Mouse (Mus musculus): ENCODE measurements at regions not wholly inside any gene's neighbourhood (a gene's known extent, or its start where the extent isn't known, plus 50 kb on each side); places are given as distances from the start of the nearest gene placed in this dataset.

DNA sequence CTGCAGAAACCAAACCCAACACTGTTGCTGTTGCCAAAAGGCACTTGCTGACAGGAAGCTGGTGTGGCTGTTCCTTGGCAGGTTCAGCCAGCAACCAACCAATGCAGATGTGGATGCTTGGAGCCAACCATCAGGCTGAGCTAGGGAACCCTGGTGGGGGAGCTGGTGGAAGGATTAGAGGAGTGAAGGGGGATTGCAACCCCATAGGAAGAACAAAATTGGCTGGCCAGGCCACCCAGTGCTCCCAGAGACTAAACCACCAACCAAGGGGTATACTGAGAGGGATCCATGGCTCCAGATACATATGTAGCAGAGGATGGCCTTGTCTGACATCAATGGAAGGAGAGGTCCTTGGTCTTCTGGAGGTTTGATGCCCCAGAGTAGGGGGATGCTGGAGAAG is 218.5 kb downstream of the Rchy1 start:
- Histone ChIP-seq H3K9ac (no peak overlapping the region), H3K9me3 (no peaks in the 10 kb centered on the region), H3K27ac (no peak overlapping the region), H3K27me3 (no peaks in the 10 kb centered on the region), H3K36me3 (no peaks in the 10 kb centered on the region), H3K4me2 (replicated peaks) (no peak overlapping the region), H3K4me1 (0 out of 2 replicates have a peak, but pooled peaks cover 9% of the 10 kb centered on the region), H3K4me3 (no peak overlapping the region)
- no peak for ATAC-seq (ENCODE audit: insufficient number of reproducible peaks, insufficient read depth, low FRiP score, low TSS enrichment)

- H3K4me2 ChIP-seq (replicated peaks) = no peak overlapping the region
- no peak for ATAC-seq (ENCODE audit: insufficient number of reproducible peaks, insufficient read depth, low FRiP score, low TSS enrichment)
- no peaks in the 10 kb centered on the region for H3K9me3 ChIP-seq
- H3K27me3 ChIP-seq = no peaks in the 10 kb centered on the region
- no peak overlapping the region for H3K9ac ChIP-seq
- peak overlapping the region; percentile 57 for H3K27ac ChIP-seq
- H3K4me3 ChIP-seq = no peak overlapping the region
- H3K4me1 ChIP-seq = 0 out of 2 replicates have a peak, but pooled peaks cover 6% of the 10 kb centered on the region
- 13% methylated on average over 4 of the region's 4 CpGs for WGBS
- no peaks in the 10 kb centered on the region for H3K36me3 ChIP-seq
Observed at GRCm38 (mm10) chr5:91740159-91740537, 222.7 kb downstream of the Rchy1 start.

DNA sequence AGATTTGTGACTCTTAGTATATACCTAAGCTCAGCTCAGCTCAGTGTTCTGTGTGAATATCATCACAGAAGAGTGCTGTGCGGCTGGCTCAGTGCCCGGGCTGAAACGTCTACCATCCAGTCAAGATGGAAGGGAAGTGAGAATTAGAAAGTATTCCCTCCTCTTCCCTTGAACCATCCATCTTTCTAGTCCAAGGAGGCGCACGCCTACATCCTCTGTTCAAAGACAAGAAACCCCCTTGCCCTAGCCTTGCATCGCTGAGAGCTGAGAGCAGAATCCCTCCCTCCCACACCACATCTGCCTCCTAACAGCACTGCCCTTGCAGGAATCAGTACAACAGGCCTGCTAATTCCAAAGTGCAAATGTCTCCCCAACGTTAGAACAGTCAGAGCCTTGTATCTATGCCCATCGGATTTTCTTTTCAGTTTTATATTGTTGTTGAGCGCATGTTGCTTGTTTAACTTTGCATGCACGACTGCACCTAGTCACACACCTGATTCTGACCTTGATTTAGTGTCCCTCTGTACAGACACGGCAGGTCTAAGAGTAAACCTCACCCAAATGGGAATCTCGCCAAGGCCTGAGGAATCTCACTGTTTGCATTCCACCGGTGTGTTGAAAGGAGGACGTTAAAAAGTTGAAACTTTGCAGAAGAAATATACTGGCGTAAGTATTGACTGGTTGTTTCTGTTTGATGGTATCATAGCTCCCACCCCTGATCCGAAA is 222.2 kb downstream of the Parm1 start:
- H3K27ac ChIP-seq = peak overlapping the region; percentile 57

GRCm38 (mm10) chr5:91732002-91732401 is 214.6 kb downstream of the Parm1 start:
- Histone ChIP-seq H3K4me3 (no peak overlapping the region), H3K36me3 (no peaks in the 10 kb centered on the region), H3K27ac (no peak overlapping the region), H3K4me1 (no peaks in the 10 kb centered on the region), H3K4me2 (replicated peaks) (no peak overlapping the region), H3K27me3 (no peaks in the 10 kb centered on the region), H3K9me3 (no peaks in the 10 kb centered on the region), H3K9ac (no peak overlapping the region)
- no peak for ATAC-seq (ENCODE audit: insufficient number of reproducible peaks, insufficient read depth, low FRiP score, low TSS enrichment)
- WGBS = 83% methylated on average over 5 of the region's 5 CpGs

More for the DNA sequence above, 222.2 kb downstream of the Parm1 start:
- WGBS = 51% methylated on average over 16 of the region's 16 CpGs
- Histone ChIP-seq H3K9me3 (no peaks in the 10 kb centered on the region), H3K4me3 (no peak overlapping the region), H3K27me3 (no peaks in the 10 kb centered on the region), H3K4me2 (replicated peaks) (no peak overlapping the region), H3K4me1 (0 out of 2 replicates have a peak, but pooled peaks cover 6% of the 10 kb centered on the region), H3K9ac (no peak overlapping the region), H3K36me3 (no peaks in the 10 kb centered on the region)
- no peak for ATAC-seq (ENCODE audit: insufficient number of reproducible peaks, insufficient read depth, low FRiP score, low TSS enrichment)

- Histone ChIP-seq H3K4me1 (no peaks in the 10 kb centered on the region), H3K27ac (no peak overlapping the region), H3K4me3 (no peak overlapping the region), H3K9me3 (no peaks in the 10 kb centered on the region), H3K9ac (no peak overlapping the region), H3K27me3 (no peaks in the 10 kb centered on the region), H3K4me2 (replicated peaks) (no peak overlapping the region), H3K36me3 (no peaks in the 10 kb centered on the region)
- 81% methylated on average over 5 of the region's 5 CpGs for WGBS
- no peak for ATAC-seq (ENCODE audit: insufficient number of reproducible peaks, insufficient read depth, low FRiP score, low TSS enrichment)
Observed at GRCm38 (mm10) chr5:91731155-91731554, 213.7 kb downstream of the Parm1 start.

GRCm38 (mm10) chr5:91729868-91730267 is 212.5 kb downstream of the Parm1 start:
- Histone ChIP-seq H3K4me1 (no peaks in the 10 kb centered on the region), H3K4me3 (no peak overlapping the region), H3K27me3 (no peaks in the 10 kb centered on the region), H3K27ac (no peak overlapping the region), H3K9me3 (no peaks in the 10 kb centered on the region), H3K9ac (no peak overlapping the region), H3K36me3 (no peaks in the 10 kb centered on the region), H3K4me2 (replicated peaks) (no peak overlapping the region)
- ATAC-seq (ENCODE audit: insufficient number of reproducible peaks, insufficient read depth, low FRiP score, low TSS enrichment) = 0 out of 2 replicates have a peak, but pooled peaks have one; percentile 64
- 45% methylated on average over 3 of the region's 3 CpGs for WGBS

GRCm38 (mm10) chr5:91729415-91729814 is 212.0 kb downstream of the Parm1 start:
- H3K9ac ChIP-seq = no peak overlapping the region
- ATAC-seq (ENCODE audit: insufficient number of reproducible peaks, insufficient read depth, low FRiP score, low TSS enrichment) = no peak
- H3K27me3 ChIP-seq = no peaks in the 10 kb centered on the region
- H3K4me3 ChIP-seq = no peak overlapping the region
- no peaks in the 10 kb centered on the region for H3K9me3 ChIP-seq
- no peak overlapping the region for H3K27ac ChIP-seq
- H3K36me3 ChIP-seq = no peaks in the 10 kb centered on the region
- H3K4me2 ChIP-seq (replicated peaks) = no peak overlapping the region
- 51% methylated on average over 4 of the region's 4 CpGs for WGBS
- H3K4me1 ChIP-seq = no peaks in the 10 kb centered on the region

GRCm38 (mm10) chr5:91727448-91727847 is 210.0 kb downstream of the Parm1 start:
- no peak overlapping the region for H3K4me3 ChIP-seq

DNA sequence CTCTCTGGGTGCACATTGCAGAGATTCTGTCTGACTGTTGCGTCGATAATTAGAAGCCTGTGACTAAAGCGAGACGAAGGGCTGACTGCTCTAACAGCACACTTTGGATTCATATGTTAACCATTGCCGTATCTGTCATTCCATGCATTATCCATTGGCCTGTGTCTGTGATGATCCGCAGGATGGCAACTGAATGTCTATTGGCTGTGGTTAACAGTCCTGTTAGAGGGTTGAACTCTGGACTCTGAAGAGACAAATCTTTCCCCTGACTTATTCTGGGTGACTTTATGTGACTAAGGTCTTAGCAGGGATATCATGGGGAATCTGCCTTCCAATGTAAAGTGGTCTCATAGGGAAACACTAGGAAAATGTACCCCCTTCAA is 208.7 kb downstream of the Parm1 start:
- Histone ChIP-seq H3K9me3 (no peaks in the 10 kb centered on the region), H3K4me1 (peaks cover 12% of the 10 kb centered on the region), H3K27ac (no peak overlapping the region), H3K9ac (no peak overlapping the region), H3K27me3 (no peaks in the 10 kb centered on the region), H3K4me3 (no peak overlapping the region), H3K36me3 (no peaks in the 10 kb centered on the region), H3K4me2 (replicated peaks) (no peak overlapping the region)
- 66% methylated on average over 6 of the region's 6 CpGs for WGBS
- no peak for ATAC-seq (ENCODE audit: insufficient number of reproducible peaks, insufficient read depth, low FRiP score, low TSS enrichment)

More at GRCm38 (mm10) chr5:91727448-91727847, 210.0 kb downstream of the Parm1 start:
- Histone ChIP-seq H3K9me3 (no peaks in the 10 kb centered on the region), H3K36me3 (no peaks in the 10 kb centered on the region), H3K27ac (no peak overlapping the region), H3K9ac (no peak overlapping the region), H3K4me1 (peaks cover 8% of the 10 kb centered on the region), H3K4me2 (replicated peaks) (no peak overlapping the region), H3K27me3 (no peaks in the 10 kb centered on the region)
- no peak for ATAC-seq (ENCODE audit: insufficient number of reproducible peaks, insufficient read depth, low FRiP score, low TSS enrichment)
- WGBS = 57% methylated on average over 2 of the region's 2 CpGs

GRCm38 (mm10) chr5:91725380-91726117 is 208.1 kb downstream of the Parm1 start:
- Histone ChIP-seq H3K4me3 (no peak overlapping the region), H3K36me3 (no peaks in the 10 kb centered on the region), H3K4me1 (peaks cover 12% of the 10 kb centered on the region), H3K27me3 (no peaks in the 10 kb centered on the region), H3K4me2 (replicated peaks) (no peak overlapping the region), H3K9me3 (no peaks in the 10 kb centered on the region), H3K9ac (no peak overlapping the region), H3K27ac (no peak overlapping the region)
- WGBS = 58% methylated on average over 4 of the region's 4 CpGs
- no peak for ATAC-seq (ENCODE audit: insufficient number of reproducible peaks, insufficient read depth, low FRiP score, low TSS enrichment)

GRCm38 (mm10) chr5:91724881-91725280 is 207.5 kb downstream of the Parm1 start:
- no peak for ATAC-seq (ENCODE audit: insufficient number of reproducible peaks, insufficient read depth, low FRiP score, low TSS enrichment)
- Histone ChIP-seq H3K9ac (no peak overlapping the region), H3K27me3 (no peaks in the 10 kb centered on the region), H3K4me1 (peaks cover 12% of the 10 kb centered on the region), H3K4me3 (no peak overlapping the region), H3K4me2 (replicated peaks) (no peak overlapping the region), H3K27ac (no peak overlapping the region), H3K36me3 (no peaks in the 10 kb centered on the region), H3K9me3 (no peaks in the 10 kb centered on the region)
- WGBS = 93% methylated on average over 1 of the region's 1 CpGs

- peaks cover 12% of the 10 kb centered on the region for H3K4me1 ChIP-seq
- no peak overlapping the region for H3K9ac ChIP-seq
- H3K9me3 ChIP-seq = no peaks in the 10 kb centered on the region
- no peak for ATAC-seq (ENCODE audit: insufficient number of reproducible peaks, insufficient read depth, low FRiP score, low TSS enrichment)
- no peaks in the 10 kb centered on the region for H3K36me3 ChIP-seq
- H3K4me3 ChIP-seq = no peak overlapping the region
- no peaks in the 10 kb centered on the region for H3K27me3 ChIP-seq
- H3K4me2 ChIP-seq (replicated peaks) = no peak overlapping the region
- WGBS = 21% methylated on average over 1 of the region's 1 CpGs
- H3K27ac ChIP-seq = peak overlapping the region; percentile 41; the same call in 1 of the 2 replicates
Observed at GRCm38 (mm10) chr5:91723416-91723815, 206.0 kb downstream of the Parm1 start.
